Mouse (Mus musculus) heart, adult 2 months (tissue): Measurements from ENCODE around the gene H6pd.
A peak's percentile ranks its signal among the peaks of the same experiment; 100 is the strongest.

Experiments used
- CTCF ChIP-seq: fragments of 200-600 bp; IDR thresholded peaks from 2 replicates; pipeline ENCODE4 v1.8.1; 2022; ENCODE audit warnings: antibody characterized with exemption, mild to moderate bottlenecking, moderate library complexity
- POLR2A ChIP-seq: fragments of 200-500 bp; IDR thresholded peaks from 2 replicates; pipeline ENCODE4 v1.6.1; 2011; ENCODE audit warnings: mild to moderate bottlenecking, low read depth, low read length, control low read depth; ENCODE audit not compliant: insufficient read depth

- TF ChIP-seq POLR2A = no peak
- TF ChIP-seq CTCF = 0 out of 2 replicates have a peak, but pooled peaks have one; percentile 3
Measured at GRCm38 (mm10) chr4:150043591-150043990, 34.8 kb upstream of the H6pd start.
